Mouse (Mus musculus): ENCODE results near the gene Clec4f.
"Not testable (repeated sequence)": the region's sequence is repeated elsewhere in the genome, so short reads cannot be mapped to it uniquely, and the experiment has no call there.

The Clec4f gene

DNA sequence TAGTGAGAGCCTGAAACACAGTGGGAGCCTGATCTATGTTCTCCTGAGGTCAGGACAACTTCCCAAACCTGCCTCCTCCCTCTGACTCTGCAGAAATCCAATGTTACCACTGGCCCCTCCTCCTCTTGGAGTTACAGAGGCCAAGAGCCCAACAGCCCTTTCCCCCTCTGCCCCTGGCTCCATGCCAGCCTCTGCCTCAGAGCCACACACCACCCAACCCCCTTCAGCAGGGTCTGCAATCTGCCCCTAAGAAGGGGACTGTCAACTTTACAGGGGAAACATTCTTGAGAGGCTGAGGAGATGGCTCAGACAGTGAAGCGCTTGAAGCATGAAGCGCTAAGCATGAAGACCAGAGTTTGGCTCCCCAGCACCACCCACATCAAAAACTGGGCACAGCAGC is at the start of gene Clec4f:
Gene Clec4f, minus strand, starts transcription at position 101 of the 400 bp plus-strand sequence.
- no peak for DNase-seq (ENCODE audit: low read depth)

DNA sequence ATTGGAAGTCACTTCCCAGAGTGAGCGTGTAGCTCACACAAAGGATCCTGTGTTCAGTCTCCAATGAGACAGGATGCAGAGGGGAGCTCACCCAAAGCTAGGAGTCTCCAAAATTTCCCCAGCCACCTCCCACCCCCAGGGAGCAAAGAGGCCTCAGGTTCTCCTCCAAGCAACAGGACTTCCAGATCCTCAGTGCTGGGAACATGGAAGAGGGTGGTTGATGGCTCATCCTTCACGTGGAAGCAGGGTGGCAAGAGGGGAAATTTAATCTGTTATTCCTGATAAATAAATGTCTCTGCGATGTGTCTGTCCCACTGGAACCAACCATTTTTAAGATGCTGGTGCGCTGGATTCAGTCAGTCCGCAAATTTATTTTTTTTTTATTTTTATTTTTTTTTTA is 48.7 kb upstream of the Clec4f start:
- no peak for DNase-seq (ENCODE audit: low read depth)

GRCm38 (mm10) chr6:83704294-83704693 is 48.3 kb upstream of the Clec4f start:
- no peak for DNase-seq (ENCODE audit: low read depth)

GRCm38 (mm10) chr6:83703722-83704078 is 47.7 kb upstream of the Clec4f start:
- no peak for DNase-seq (ENCODE audit: low read depth)

GRCm38 (mm10) chr6:83703000-83703721 is 47.2 kb upstream of the Clec4f start:
- DNase-seq (ENCODE audit: low read depth), result no peak

DNA sequence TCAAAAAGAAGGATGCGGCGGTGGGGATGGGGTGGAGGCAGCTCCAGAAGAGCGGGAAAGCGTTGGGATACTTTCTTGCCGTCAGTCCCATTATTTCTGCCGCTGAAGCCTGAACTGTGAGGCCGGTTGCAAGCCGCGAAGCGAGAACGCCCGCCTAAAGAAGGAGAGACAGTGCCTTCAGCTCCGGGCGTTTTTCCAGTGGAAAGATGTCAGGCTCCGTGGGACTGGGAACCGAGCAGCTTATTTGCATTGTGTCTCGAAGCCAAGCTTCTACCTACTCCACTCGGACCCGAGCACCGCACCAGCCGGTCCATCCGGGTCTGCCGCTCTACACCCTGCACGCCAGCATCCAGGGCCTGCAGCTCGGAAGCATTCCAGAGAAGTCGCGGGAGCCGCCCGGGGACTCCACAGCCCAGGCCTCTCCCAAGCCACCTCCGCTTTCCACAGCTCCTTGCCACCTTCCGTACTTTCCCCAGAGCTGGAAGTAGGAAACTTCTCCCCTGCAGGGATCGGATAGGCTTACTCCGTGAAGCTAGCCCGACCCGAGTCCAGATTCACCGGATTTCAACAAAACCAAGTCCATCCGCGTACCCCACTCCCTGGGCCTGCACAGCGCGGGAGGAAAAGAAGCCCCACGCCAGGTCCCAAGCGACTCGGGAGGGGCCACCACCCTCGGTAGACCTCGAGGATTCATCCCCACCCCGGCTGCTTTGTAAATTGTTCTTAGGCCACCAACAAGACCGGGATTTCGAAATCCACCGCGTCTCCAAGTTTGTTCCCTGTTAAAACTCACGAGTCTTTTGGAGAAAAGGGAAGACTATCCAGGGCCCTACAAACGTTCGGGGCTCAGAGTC is 46.4 kb upstream of the Clec4f start:
- DNase-seq (ENCODE audit: low read depth), result no peak

DNA sequence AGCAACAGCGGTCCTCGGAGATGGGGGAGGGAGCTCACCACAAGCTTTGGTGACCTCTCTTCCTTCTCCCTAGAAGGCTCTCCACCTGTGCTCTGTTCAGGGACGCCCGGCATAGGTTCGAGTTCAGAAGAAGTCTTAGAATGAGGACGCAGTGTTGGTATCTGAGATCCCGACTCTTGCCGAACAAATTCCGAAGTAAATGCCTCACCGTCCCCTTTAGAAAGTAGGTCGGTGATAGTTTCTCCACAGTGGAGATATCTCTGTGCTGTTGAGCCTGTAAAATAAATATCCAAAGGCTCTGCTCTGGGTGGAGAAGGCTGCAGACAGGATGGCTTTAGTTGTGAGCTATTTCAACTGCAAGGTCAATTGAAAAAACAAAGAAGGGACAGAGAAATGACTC is 45.0 kb upstream of the Clec4f start:
- DNase-seq (ENCODE audit: low read depth), result no peak

DNA sequence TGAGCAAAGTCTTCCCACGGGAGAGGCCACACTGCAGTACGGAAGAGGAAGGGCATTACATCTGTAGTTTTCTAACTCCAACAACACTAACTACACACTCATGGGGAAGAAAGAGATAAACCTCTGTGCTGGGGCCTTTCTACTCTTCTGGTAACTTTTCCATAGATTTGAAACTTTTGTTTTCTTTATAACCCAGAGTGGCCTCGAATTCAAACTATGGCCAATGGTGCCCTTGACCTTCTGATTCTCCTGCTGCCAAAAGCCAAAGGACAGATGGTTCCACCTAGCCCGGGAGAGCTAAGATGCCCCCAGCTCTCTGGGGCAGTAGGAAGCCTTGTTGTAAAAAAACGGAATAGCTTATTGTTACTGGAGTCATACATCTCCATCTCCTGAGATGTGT is 44.0 kb upstream of the Clec4f start:
- DNase-seq (ENCODE audit: low read depth), result no peak

- no peak for DNase-seq (ENCODE audit: low read depth)
Observed at GRCm38 (mm10) chr6:83697932-83698331, 41.9 kb upstream of the Clec4f start.

DNA sequence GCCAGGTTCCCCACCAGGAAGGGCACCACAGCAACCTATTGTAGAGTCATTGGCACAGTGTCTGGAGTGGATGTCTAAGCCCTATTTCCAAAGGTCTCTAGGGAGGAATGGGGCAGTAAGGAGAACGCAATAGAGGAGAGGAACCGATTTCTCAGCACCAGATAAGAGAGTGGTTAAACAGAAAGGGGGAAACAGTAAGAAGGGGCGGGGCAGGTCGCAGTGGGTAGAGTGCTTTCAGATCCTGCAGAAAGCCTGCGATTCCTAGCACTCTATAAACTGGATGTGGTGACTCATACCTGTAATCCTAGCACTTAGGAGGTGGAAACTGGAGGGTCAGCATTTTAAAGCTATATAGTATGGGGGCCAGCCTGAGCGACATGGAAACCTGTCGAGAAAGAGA is 40.7 kb upstream of the Clec4f start:
- no peak for DNase-seq (ENCODE audit: low read depth)

GRCm38 (mm10) chr6:83695731-83696130 is 39.7 kb upstream of the Clec4f start:
- DNase-seq (ENCODE audit: low read depth), result no peak

- peak; percentile 19 for DNase-seq (ENCODE audit: low read depth)
Observed at GRCm38 (mm10) chr6:83693835-83694234, 37.8 kb upstream of the Clec4f start.

DNA sequence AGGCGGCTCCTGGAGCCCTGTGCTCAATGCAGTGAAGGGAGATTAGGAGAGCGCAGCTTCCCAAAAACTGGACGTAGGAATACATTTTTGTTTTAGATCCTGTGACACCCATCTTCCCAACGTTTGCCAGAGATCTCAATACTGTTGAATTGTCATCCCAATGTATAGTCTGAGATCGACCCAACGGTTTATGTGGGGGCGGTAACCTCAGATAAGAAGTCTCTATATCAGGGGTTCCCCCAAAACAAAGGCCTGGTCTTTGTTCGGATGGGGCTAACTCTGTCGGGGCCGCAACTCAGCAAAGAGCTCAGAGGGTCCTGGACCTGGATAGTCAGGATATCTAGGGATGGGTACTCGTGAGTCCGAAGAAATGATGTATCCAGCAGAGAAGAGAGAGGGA is 37.0 kb upstream of the Clec4f start:
- no peak for DNase-seq (ENCODE audit: low read depth)

GRCm38 (mm10) chr6:83690936-83691335 is 34.9 kb upstream of the Clec4f start:
- no peak for DNase-seq (ENCODE audit: low read depth)

DNA sequence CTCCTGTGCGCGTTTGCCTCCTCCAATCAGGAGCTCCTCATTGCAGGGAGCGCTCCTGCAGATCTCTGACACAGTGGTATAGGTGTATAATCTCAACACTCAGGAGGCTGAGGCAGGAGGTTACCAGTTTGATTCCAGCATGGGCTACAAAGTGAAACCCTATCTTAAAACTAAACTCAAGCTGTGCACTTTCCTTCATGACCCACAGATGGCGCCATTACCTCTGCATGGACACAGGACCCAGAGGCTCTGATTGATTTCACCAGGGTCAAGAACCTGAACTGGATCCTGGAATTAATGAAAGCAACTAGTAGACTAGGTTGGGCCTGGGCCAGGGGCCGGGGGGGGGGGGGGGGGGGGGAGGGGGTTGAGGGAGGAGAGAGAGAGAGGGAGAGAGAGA is 34.3 kb upstream of the Clec4f start:
- DNase-seq (ENCODE audit: low read depth), result no peak

DNA sequence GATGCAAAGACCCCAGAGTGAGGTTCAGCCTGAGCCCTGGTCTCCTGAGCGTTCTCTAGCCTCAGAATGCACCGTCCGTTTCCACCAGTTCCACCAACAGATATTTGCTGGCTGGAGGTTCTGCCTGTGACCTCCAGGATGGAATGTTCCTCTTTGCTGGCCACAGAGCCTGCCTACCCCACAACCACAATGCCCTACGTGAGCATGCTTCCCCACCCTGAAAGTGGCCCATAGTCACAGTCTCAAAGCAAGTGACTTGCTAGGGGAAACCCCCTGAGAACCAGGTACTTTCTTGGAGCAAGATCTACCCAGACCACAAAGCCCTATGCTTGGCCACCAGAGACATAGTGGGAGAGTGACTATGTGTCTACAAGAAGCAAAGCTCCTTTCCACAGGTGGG is 33.4 kb upstream of the Clec4f start:
- DNase-seq (ENCODE audit: low read depth), result no peak

- DNase-seq (ENCODE audit: low read depth), result no peak
Observed at GRCm38 (mm10) chr6:83677757-83678156, 21.8 kb upstream of the Clec4f start, which contains the start of gene Cd207. Gene Cd207 (minus strand): TSS chr6:83677857.

DNA sequence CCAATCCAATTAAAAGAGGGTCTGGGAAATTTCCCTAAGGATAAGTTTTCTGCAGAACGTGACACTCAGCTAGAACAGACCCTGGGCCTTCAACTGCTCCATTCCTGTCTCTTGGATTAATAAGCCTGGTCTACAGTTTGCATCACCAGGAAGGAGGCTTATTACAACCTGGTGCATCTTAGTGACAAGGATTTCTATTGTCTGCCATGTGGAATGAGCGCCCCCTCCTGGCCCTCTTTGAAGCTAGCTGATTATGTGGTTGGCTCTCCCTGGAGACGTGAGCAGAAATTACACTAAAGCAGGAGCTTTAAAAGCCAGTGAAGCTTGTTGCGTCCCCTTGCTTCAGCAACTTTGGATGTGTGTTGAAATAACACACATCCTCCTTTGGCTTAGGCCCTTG is 17.4 kb upstream of the Clec4f start:
- DNase-seq (ENCODE audit: low read depth), result peak; percentile 23

DNA sequence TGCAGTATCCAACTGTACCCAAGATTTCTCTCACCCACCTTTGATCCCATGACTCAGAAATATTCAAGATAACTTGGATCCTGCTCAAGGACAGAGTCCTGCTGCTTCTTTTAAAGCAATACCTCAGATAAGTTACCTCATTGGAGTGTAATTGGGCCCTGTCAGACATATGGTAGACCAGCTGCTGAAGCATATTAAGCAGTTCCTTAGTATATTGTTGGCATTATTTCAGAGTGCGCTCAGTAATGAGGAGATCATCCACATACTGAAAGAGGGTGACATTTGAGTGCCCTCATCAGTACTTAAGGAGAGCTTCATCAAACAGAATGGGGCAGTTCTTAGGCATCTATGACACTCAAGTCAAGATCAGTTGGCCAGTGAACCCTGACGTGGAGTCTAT is 9.0 kb upstream of the Clec4f start:
- no peak for DNase-seq (ENCODE audit: low read depth)

DNA sequence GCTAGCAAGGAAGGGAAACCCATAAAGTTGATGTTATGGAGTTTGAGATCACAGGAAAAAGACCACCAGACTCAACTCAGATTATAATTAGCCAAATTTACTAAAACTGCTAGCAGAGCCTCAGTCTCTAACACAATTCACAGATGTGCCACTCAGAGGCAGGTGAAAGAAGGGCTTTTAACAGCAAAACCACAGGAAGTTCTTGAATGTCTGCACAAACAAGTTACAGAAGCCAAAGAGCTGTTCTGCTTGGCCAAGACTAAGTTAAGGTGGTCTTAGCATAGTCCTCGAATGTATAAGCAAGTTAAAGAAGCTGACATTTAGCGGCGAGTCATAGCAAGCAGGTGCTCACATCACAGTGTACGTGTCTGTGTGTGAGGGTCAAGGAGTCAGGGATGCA is 4.8 kb upstream of the Clec4f start:
- no peak for DNase-seq (ENCODE audit: low read depth)

DNA sequence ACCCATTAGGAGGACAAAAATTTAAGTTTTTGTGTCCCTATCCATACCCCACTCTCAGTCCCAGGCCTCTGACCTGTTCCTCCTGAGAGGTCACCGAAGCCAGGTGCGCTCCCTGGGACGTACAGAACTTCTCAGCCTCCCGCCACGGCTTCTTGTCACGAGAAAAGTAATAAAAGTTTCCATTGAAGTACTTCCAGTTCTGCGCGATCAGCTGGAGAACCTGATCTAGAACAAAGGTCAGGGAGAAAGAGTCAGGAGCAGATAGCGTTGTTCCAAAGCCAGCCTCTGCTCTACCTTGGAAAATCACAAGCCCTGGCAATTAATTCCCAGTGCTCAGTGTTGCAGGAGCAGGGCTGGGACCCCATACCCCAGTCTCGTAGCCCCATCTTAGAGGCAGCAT is 9.3 kb downstream of the Clec4f start:
- no peak for DNase-seq (ENCODE audit: low read depth)

GRCm38 (mm10) chr6:83635329-83635728 is 20.7 kb downstream of the Clec4f start:
- DNase-seq (ENCODE audit: low read depth), result no peak

DNA sequence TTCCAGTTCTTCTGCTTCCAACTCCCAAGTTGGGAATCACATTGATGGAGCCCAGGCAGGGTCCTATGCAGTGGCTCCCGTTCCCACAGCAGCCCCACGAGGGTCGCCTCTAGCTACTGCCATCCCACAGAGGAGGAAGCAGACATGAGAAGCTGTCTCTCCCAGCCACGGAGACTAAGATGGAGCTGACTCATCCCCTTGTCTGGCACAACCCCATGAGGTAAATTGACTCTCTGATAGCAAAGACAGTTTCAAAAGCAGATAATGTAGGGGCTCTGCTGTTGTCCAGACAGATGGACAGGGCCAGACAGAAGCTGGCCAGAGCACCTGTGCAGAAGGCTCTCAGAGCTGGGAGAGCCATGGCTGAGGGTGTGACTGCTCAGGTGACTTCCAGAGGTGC is 21.4 kb downstream of the Clec4f start:
- not testable (repeated sequence) for DNase-seq (ENCODE audit: low read depth)

- DNase-seq (ENCODE audit: low read depth), result not testable (repeated sequence)
Observed at GRCm38 (mm10) chr6:83634106-83634505, 21.9 kb downstream of the Clec4f start.

Measured in fibroblast of lung, adult 2 months (primary cell).